Mouse (Mus musculus) c-Kit-positive CD71-negative TER-119-negative erythroid progenitor cells, embryonic 14.5 days (primary cell): ENCODE measurements at regions not wholly inside any gene's neighbourhood (a gene's known extent, or its start where the extent isn't known, plus 50 kb on each side); places are given as distances from the start of the nearest gene placed in this dataset.
A peak's percentile ranks its signal among the peaks of the same experiment; 100 is the strongest.

ENCODE experiments used
- DNase-seq: peaks from one replicate; pipeline ENCODE4 v3.0.0-alpha.2; 2013; ENCODE audit warnings: low read depth

DNA sequence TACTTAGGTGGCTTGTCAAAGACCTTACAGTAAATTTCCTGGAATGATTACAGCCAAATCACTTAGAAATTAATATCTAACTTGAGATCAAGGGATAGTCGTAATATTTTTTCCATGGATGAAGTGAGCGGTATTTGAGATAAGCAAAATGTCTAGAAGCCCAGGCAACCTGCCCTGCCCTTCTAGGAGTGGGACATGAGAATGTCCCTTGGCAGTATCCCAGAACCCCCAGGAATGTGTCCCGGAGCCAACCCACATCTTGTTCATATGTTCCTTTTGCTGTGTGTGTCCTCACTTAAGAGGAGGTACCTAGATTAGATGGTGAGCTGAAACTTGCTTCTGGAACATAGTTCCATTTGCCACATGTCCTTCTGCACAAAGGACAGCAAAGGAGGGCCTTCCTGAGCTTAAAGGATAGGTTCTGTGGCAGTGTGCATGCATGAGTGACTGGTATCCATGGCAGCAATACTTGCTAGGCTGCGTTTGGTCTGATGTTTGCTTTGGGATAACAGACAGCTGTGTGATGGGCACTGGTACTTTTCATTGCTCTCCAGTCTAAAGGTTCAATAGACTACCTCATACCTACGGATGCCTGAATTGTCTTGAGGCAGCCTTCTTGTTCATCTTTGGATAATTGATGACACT, 231.0 kb upstream of the Krr1 start:
- DNase-seq: no peak

DNA sequence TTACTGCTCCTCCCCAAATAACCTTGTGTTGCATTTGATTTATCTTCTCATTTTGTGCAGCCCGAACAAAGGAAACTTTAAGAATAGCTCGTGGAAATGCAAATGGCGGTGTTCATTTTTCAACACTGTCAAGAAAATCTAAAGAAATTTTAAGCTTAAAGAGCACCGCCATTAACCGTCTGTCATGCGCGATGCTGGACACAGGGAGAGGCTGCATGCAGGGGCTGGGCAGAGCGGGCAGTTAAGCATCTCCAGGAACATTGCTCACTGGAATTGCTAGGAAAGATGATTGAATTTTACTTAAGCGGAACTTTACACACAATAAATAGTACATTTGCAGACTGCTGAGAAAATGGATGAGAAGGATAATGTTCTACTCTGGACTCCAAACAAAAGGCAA, 229.2 kb upstream of the Krr1 start:
- no peak for DNase-seq

DNA sequence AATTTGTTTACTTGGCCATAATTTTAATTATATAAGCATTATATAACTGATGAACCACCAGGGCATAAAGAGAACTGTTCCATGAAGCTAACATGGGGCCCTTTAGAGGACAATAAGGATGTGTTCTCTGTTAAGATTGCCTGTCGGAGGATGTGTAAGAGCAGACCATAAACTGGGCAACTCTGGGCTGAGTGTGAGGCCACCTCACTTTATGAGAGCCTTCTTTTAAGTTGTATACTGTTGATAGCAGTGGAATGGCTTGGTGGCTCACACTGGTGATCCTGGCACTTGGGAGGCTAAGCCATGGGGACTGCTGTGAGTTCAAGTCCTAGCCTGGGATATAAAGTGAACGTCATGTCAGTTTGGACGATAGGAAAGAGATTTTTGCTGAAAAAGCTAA, 227.3 kb upstream of the Krr1 start:
- no peak for DNase-seq

DNA sequence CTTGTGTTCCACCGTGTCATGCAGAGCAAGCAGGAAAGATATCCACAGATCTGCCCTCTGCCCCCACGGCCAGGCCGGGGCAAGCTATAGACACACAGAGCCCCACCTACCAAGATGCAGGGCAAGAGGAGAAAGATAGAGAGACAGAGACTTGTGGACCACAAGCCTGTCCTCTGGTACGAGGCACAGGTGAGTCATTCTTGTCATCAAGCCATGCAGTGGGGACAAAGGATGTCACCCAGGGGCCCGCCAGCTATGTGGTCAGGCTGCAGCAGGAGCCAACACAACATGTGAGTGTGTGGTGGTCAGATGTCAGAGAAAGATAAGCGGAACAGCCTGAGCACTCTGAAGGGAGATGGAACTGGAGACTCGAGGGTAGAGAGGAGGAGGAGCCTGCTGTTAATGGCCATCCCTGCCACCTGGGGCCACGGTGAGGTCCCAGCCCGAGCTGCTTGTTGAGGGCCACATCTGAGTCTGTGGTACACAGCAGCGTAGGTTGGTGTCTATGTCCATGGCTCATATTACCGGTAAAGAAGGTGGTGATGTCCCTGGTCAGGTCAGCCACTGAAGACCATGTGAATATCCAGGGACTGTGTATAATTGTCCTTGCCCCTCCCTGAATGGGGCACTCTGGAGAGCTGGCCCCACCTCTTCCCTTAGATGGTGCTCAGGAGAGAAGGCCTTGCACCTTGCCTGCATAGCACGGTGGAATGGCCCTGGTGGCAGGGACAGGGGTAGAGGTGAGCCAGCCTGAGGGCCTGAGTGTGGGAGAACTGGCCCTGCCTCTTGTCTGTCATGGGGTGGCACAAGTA, 226.2 kb upstream of the Krr1 start:
- DNase-seq: peak; percentile 8

DNA sequence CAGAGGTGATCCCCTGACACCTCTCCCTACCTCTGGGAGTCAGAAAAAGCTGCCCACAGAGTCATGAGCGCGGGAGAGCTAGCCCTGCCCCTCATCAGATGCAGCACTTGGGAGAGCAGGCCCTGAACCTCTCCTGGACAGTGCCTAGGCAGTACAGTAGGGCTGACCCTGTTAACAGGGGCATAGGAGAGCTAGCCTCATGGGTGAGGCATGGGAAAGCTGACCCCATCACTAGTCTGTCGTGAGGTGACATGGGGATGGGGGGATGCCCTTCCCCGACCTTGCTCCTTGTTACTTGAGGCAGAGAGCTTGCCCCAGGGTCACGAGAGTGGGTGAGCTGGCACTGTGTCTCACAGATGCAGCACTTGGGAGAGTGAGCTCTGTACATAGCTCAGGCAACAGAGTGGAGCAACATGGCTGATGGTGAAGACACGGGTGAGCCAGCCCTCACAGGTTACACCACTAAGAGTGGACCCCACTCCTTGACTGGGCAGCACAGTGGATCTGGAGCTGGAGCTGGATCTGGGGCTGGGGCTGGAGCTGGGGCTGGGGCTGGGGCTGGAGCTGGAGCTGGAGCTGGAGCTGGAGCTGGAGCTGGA, 225.5 kb upstream of the Krr1 start:
- DNase-seq: no peak

DNA sequence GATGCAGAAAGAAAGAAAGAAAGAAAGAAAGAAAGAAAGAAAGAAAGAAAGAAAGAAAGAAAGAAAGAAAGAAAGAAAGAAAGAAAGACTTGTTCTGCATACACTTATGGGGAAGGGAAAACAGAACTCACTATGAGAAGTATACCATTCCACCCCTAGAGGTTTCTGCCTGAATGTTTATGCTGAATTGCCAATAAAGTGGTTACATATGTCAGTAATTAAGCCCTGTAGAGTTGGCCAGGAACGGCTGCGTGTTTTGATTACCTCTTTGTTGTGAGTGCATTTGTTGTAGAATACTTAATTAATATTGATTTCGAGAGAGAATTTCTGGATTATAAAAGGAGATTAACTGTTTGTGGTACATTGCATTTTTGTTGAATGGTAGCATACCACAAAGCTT, 224.0 kb upstream of the Krr1 start:
- DNase-seq: no peak

DNA sequence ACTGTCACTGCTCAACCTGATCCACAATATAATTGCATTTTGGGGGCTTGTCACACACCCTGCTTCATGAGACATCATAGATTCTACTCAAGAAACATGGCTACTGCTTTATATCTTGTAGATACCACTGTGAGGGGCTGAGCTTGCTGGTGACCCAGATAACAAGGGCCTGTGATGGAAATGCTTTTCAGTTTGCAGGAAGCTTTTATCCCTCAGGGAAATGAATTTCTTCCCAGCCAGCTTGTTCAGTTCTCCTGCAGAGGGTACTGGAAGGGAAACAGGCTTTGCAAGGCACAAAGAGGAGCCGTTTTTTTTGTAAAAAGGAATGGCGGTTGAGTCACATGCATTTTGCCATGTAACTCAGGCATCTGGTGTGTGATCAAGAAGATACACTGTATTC, 218.8 kb upstream of the Krr1 start:
- DNase-seq: no peak

DNA sequence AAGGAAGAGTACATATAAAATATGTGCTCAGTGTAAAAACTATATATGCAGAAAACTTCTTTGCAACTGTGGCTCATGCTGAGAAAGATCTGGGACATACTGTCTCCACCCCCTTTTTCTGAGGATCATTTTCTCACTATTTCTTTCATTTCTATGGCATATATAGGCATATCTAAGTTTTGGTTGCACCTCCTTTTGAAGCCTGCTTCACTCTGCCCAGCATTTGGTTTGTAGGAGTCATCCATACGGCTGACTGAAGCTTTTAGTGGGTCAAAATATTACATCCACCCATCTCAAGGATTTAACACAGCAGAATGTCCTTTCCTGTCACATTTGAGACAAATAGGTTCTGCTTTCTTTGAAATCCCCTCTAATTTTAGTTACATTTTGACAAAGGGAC, 216.5 kb upstream of the Krr1 start:
- DNase-seq: no peak

DNA sequence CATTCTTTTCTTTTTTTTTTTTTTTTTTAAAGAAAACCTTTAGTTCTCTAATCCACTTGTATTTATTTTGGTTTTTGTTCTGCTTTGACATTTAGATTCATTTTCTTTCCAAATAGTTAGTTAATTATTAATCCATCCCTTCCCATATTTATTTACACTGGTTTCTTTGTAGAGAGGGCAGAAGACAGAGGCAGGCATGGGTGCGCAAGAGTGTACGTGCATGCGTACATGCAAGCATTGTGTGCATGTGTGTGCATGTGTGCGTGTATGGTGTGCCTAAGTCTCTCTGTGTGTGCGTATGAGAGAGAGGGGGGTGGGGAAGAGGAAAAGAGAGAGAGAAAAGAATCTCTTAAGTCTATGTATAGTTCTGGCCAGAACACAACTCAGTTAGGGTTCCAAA, 215.9 kb upstream of the Krr1 start:
- DNase-seq: no peak

DNA sequence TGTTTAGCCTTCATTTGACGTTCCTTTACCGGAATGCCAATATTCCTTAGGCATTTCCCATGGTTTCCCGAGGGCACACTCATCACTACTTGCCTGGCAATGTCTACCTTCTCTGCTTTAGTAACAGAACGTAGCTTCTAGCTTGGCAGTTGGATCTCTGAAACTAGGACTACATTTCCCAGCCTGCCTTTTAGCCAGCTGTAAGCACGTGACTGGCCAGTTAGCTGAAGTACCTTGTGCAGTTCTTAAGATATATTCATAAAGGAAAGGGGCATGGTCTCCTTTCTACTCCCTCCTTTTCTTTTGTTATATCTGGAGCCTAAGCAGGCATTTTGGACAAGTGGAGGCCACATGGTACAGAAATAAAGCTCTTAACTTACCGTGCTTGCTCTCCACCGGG, 214.8 kb upstream of the Krr1 start:
- no peak for DNase-seq

DNA sequence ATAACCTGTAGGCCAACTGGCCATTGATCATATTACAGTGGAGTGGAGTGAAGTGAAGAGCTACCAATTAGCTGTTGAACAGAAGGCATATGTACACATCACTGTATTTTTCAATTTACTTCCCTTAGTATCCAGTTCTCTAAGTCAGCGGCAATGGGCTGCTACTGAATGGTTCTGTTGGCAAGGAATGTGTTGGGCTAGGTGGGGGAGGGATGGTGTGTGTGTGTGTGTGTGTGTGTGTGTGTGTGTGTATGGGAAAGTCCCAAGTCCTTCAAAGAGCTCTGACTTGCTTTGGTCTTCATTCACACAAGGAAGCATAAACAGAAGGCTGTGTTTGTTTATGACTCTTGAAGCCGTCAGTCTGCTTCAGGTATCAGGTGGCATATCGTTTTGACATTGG, 213.0 kb upstream of the Krr1 start:
- no peak for DNase-seq

DNA sequence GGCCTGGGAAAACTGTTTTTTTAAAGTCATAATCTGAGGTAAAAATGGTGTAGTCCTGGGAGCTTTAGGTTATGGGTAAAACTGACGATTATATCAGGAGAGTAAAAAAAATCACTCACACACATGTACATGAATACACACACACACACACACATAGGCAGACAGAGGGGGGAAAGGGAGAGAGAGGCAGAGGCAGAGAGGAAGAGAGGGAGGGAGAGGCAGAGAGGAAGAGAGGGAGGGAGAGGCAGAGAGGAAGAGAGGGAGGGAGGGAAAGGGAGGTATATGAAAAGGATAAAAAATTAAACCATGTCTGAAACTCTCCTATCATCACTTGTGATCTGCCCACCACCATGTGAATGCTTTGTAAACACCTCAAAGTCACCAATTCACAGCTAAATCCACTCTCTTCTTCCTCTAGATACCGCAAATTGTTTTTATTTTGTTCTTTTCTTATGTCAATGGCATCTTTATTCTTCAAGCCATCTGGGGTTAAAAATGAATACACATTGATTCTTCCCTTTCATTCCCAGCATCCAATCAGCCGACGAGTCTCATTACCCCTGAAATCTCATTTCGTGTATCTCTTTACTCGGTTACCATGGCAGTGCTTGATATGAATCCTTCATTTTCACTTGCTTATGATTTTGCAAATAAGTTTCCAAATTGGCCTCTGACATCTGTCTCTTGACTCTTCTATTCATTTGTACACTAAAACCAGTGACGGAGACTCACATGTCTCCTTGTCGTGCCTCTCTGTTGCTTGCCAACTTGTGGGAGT, 209.5 kb upstream of the Krr1 start:
- DNase-seq: no peak

DNA sequence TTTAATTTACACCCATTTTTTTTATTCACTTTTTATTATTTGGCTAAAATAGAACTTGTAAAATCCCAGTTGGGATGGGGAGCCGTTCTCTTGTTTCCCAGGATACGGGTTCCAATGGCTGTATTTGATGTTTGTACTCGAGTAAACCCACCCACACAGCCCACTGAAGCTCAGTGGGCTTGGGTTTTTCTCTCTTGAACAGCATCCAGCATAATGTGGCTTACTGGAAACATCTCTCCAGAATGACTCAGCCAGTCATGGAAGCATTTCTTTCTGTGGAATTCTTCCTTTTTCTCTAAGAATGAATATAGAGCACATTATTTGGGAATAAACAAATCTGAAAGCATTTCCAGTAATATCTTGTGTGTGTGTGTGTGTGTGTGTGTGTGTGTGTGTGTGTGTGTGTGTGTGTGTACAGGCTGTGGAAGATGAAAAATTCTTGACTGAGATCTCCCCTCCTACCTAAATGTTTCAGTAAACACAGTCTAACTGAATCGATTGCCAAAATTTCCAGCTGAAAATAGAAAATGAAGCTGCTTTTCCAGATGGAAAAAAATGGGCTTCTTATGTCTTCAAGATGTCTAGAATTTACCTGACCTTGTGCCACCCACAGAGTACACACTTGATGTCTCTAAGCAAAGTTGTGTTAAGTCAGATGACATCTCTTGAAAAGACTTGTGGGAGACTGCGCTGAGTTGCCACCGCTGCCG, 205.3 kb upstream of the Krr1 start:
- DNase-seq: no peak

DNA sequence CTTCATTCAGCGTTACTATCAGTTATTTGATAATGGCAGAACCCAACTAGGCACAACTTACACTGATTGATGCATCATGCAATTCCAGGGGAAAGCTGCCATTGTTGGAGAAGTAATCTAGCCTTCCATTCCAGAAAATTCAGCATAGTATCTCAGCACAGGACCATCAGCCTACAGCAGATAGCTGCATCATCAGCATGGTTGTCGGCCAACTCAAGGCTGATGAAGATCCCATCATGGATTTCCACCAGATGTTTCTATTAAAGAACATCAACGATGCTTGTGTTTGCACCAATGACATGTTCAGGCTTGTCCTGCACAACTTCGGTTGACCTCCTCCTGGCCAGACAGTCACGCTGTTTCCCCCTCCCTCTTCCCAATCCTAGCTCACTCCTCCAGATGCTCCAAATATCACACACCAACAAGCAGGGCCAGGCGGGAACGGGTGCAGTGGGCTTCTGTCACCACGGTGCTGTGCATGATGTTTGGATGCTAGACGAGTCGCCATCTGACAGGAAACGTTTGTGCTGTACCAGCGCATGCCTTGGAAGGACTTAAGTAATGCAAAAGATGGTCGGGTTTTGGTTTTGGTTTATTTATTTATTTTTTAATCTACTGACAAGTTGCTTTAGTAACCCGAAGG, 204.5 kb upstream of the Krr1 start:
- DNase-seq: no peak

DNA sequence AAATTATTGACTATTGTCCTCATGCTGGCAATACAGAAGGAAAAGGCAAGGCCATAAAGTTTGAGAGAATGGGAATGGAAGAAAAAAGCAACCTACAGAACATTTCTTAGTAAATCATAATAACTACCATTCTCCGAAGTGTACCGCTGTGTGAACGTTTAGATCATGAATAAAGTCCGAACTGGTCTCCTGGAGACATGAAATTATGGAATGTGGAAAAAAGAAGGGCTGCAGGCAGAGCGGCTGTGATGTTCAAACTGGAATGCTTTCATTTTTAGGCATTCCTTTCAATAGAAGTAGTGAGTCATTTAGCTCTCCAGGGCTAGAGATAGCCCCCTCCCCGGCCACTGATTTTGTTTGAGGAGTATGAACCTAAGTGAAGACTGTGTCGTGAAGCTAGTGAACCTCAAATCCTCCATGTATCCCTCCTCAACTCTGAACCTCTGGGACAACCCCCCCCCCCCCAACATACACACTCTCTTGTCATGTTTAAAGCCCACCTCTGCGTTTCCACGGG, 202.9 kb upstream of the Krr1 start:
- no peak for DNase-seq

DNA sequence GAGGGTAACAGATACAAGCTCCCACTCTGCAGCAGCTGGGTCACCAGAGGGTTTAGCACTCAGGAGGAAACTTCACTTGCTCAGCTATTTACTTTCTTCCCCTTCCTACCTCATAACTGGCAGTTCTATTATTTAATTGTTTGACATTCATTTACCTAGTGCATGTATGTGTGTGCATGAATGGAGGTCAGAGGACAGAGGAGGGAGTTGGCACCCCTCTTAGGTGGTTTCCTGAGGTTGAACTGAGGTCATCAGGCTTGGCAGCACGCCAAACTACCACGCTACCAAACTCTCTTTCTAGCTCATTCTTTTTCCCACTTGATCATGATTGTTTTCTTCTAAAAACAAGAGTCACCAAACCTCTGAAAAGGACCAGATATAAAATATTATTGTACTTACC, 202.4 kb upstream of the Krr1 start:
- no peak for DNase-seq

DNA sequence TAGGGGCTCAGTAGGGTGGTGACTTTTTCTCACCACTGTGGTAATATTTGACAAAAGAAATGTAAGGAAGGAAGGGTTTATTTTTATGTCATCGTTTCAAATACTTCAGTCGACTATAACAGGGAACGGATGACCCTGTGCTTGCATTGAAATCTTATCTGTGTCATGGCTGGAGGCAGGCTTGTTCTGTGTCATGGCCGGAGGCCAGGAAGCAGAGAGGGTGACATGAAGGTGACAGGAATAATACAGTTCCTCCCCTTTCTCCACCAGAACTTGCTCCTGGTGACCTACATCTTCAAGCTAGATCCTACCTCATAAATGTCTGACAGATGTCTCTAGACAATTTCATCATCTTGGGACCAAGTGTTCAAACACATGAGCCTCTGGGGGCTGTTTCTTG, 201.5 kb upstream of the Krr1 start:
- no peak for DNase-seq

DNA sequence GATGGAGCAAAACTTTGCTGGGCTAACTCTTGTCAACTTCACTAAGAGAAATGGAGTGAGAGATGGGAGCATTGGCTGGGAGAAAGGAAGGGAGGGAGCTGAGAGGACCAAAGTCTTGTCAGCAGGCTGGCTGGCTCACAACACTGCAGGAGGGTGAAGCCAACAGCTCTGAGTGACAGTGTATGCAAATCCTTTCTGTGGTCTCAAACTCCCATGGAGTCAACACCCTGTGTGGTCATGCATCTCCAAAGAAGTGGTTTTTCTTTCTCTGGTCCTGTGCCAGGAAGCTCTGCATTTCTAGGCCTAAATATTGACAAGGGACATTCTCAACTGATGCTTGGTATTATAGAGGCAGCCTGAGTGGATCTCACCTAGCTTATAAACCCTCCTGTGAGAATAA, 194.9 kb upstream of the Krr1 start:
- no peak for DNase-seq

DNA sequence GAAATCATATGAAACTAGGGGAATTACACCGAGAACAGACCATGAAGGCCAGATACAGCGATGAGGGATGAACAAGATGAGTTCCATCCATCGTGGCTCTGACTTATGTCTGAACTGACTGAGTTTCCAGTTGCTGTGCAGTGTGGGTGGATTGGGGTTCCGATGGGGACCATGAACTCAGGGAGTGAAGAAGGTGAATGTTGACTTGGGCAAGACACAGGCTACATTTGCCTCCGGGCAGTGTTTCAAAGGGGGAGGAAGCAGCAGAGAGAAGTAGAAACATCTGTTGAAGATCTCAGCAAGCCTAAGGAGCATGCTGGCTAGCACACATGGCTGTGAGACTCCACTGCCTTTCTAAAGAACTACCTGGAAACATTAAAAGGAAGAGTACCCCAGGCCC, 194.4 kb upstream of the Krr1 start:
- no peak for DNase-seq

DNA sequence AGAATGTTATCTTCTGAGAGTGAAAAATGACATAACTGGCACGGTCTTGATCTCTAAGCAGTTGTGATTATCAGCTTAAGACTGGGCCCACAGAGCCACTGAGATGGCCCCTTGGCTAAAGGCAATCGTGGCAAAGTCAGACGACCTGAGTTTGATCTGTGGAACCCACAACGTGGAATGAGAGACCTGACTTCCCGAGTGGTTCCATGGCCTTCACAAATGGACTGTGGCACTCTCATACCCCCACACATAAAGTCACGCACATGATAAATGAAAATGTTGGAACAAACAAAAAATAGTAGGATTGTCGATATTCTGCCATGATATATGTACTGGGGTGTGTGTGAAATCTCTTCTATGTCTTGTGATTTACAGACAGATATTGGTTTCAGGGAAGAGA, 192.5 kb upstream of the Krr1 start:
- DNase-seq: no peak

DNA sequence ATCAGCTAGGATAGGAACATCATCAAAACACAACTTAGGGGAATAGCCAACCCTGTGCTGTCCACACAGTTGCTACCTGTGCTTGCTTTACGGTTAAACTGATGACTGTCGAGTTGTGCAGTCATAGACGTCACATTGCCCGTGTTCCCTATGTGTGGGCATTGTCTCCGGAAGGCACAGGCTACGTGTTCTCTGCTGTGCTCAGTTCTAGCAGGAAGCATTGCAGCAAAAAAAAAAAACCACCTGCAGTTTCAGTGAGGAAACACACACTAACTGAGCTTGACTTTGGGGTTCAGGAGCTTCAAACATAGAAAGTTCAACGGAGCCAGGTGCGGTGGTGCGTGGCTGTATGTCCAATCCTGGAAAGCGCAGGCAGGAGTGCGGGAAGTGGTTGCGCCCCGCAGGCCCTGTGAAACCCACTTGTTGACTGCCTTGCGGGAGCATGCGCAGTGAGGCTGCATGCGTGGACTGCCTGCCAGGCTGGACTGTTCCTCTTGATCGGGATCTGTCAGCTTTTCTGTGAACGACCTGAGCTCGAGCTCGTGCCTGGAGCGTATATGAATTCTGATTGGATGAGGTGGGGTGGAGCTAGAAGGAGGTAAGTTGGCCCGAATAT, 190.2 kb upstream of the Krr1 start:
- no peak for DNase-seq
